Mouse (Mus musculus): ENCODE data around the gene Eif3a.

DNA sequence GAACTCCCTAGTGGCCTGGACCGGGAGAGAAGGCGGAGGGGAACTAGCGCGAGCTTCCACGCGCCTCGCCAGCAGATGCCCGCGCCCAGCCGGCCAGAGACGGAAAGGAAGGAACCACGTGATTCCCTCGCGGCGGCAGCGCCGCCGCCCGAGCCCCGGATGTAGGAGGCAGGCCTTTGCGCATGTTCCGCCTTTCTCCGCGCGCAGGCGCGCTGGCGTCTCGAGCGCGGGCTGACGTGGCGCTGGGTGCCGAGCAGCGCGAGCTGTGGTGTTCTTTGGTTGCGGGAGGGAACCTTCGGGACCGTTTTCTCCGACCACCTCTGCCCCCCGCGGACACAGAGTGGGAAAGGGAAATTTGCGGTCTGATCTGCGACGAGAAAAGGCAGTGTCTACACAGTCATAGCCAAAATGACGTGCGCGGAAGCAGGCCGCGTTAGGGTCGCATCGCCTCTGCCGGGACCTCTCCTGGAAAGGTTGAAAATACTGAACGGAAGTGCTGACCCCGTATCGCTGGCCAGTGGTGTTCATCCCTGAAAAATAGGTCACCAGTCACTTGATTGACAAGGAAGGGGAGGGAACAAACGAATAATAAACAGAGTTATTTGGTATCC lies at the start of gene Eif3a:
- TF ChIP-seq CTCF (IDR thresholded peaks at IDR 0.05; ENCODE audit: low read depth, low read length) = no peak
- TF ChIP-seq POLR2A (IDR thresholded peaks at IDR 0.05; ENCODE audit: insufficient read depth, low read length) = peak; percentile 79
